ENCODE assay signal across 29 mouse cellular contexts in the genomic region with DNA sequence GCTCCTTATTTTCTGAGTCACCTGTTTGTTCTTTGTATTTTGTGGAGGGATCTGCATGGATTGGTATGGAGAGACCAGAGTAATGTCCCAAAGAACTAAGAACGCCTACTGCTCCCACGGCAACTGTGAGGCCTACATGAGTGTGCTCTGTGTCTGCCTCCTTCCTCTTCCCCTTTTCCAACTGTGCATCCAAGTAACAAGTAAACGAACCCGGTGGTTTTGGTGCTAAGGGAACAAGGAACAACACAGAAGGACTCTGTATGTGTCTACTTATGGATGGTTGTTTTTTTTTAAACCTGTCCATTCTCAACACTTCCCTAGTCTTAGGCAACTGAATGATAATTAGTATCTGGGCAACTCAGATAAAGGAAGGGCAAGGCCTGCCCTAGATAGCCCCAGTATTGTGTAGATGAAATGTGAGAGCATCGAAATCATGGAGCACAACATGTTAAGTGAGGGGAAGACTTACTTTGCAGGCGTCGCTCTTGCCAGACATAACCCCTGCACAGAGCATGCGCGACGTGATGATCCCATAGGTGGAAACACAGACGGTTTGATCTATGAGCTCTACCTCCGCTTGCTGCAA. TPM values are rescaled to one million over a fixed set of nuclear protein-coding genes. Genes with fewer than 3 reads are reported as not detected.
DNase-seq lines count a peak whose midpoint lies in the region; ATAC-seq and TF ChIP-seq lines count a peak whose summit lies in the region.
"Had no signal": no experiment of that assay in that cellular context is flagged by ENCODE, and none has a peak within 500 bp of the region (broad histone marks: within the 10 kb centered on the region; RNA-seq: fewer than 3 reads in every experiment).

No protein-coding gene starts in this region.

- WGBS in intestine, embryonic 15.5 days = 82% methylated on average over 12 of the region's 12 CpGs
- WGBS in intestine, postnatal 0 days = 63% methylated on average over 12 of the region's 12 CpGs
- 85% methylated on average over 12 of the region's 12 CpGs for WGBS in heart, adult 2 months

- 0 out of 2 replicates have a peak, but pooled peaks cover 2% of the 10 kb centered on the region for H3K4me1 ChIP-seq in intestine, embryonic 15.5 days (replicated peaks)
- H3K4me1 ChIP-seq in intestine, postnatal 0 days (replicated peaks; ENCODE audit: control insufficient read depth, insufficient read depth, low read length) = no peaks in the 10 kb centered on the region
- no peaks in the 10 kb centered on the region for H3K4me1 ChIP-seq in G1E (ENCODE audit: insufficient read depth, low read depth, low read length)
- H3K4me1 ChIP-seq in heart, adult 2 months (ENCODE audit: control insufficient read depth, insufficient read depth, low read length) = no peaks in the 10 kb centered on the region

- H3K27ac ChIP-seq in intestine, embryonic 15.5 days = peak overlapping the region; percentile 7; the same call in 1 of the 2 replicates
- H3K27ac ChIP-seq in intestine, postnatal 0 days (ENCODE audit: low read depth, low read length) = no peak overlapping the region
- H3K27ac ChIP-seq in heart, adult 2 months = no peak overlapping the region
- H3K27ac ChIP-seq: embryonic facial prominence, embryonic 13.5 days; forebrain, embryonic 12.5 days; heart, embryonic 15.5 days; hindbrain, embryonic 15.5 days; limb, embryonic 10.5 days; midbrain, embryonic 12.5 days had no signal

- intact Hi-C loops in heart, adult 2 months (cut with DNase I) = no loop called here

- no peak for DNase-seq in G1E (ENCODE audit: low spot score)
- no peak for DNase-seq in heart, adult 2 months
- DNase-seq in ovary, postnatal 36 days (ENCODE audit: low spot score) = no peak
- DNase-seq in kidney, postnatal 4 days = no peak
- DNase-seq: adrenal gland, postnatal 25 days; cerebellum, adult 18-20 months; cerebellum, postnatal 14 days; embryo, embryonic 11 days; gastrocnemius, postnatal 36 days; heart, postnatal 36 days; kidney, adult 11 months; layer of hippocampus, adult 9-11 months; right cerebral cortex, postnatal 14 days; spleen, adult 18-20 months had no signal

- no peak overlapping the region for H3K4me3 ChIP-seq in intestine, embryonic 15.5 days (replicated peaks)
- no peak overlapping the region for H3K4me3 ChIP-seq in intestine, postnatal 0 days (ENCODE audit: low read depth, low read length)
- no peak overlapping the region for H3K4me3 ChIP-seq in G1E (ENCODE audit: low read depth, low read length)
- no peak overlapping the region for H3K4me3 ChIP-seq in heart, adult 2 months
- H3K4me3 ChIP-seq: embryonic facial prominence, embryonic 13.5 days; erythroblast, embryonic 14.5 days; forebrain, embryonic 12.5 days; heart, embryonic 15.5 days; hindbrain, embryonic 15.5 days; limb, embryonic 10.5 days; midbrain, embryonic 12.5 days had no signal

- H3K36me3 ChIP-seq in intestine, embryonic 15.5 days = no peaks in the 10 kb centered on the region
- no peaks in the 10 kb centered on the region for H3K36me3 ChIP-seq in intestine, postnatal 0 days (ENCODE audit: control insufficient read depth, insufficient read depth)
- no peaks in the 10 kb centered on the region for H3K36me3 ChIP-seq in G1E (replicated peaks)
- no peaks in the 10 kb centered on the region for H3K36me3 ChIP-seq in heart, adult 2 months (ENCODE audit: control insufficient read depth, insufficient read depth, low read length)
- H3K36me3 ChIP-seq: embryonic facial prominence, embryonic 13.5 days; forebrain, embryonic 12.5 days; heart, embryonic 15.5 days; hindbrain, embryonic 15.5 days; limb, embryonic 10.5 days; midbrain, embryonic 12.5 days had no signal

- no peak for TF ChIP-seq CTCF in intestine, postnatal 0 days (IDR thresholded peaks at IDR 0.05; ENCODE audit: low read depth)
- no peak for TF ChIP-seq CTCF in G1E (IDR thresholded peaks at IDR 0.05; ENCODE audit: low read depth, low read length)
- TF ChIP-seq CTCF in heart, adult 2 months (IDR thresholded peaks at IDR 0.05) = no peak

- H3K79me2 ChIP-seq in heart, adult 2 months (replicated peaks; ENCODE audit: control insufficient read depth, insufficient read depth, low read length) = no peaks in the 10 kb centered on the region

- H3K27me3 ChIP-seq in intestine, embryonic 15.5 days (replicated peaks) = no peaks in the 10 kb centered on the region
- H3K27me3 ChIP-seq in intestine, postnatal 0 days (replicated peaks; ENCODE audit: control insufficient read depth, insufficient read depth, low read length) = no peaks in the 10 kb centered on the region
- peaks cover 7% of the 10 kb centered on the region; the same call in 1 of the 2 replicates for H3K27me3 ChIP-seq in G1E (ENCODE audit: insufficient read depth, low read length)
- peaks cover 3% of the 10 kb centered on the region for H3K27me3 ChIP-seq in heart, adult 2 months (ENCODE audit: control insufficient read depth, insufficient read depth, low read length)

- TF ChIP-seq POLR2A in heart, adult 2 months (IDR thresholded peaks at IDR 0.05; ENCODE audit: insufficient read depth, low read depth, low read length) = no peak

- no peak overlapping the region for H3K9ac ChIP-seq in intestine, embryonic 15.5 days
- no peak overlapping the region for H3K9ac ChIP-seq in intestine, postnatal 0 days (ENCODE audit: low read depth, low read length)
- H3K9ac ChIP-seq in heart, adult 2 months (ENCODE audit: low read depth, low read length) = no peak overlapping the region
- H3K9ac ChIP-seq: embryonic facial prominence, embryonic 13.5 days; forebrain, embryonic 12.5 days; heart, embryonic 15.5 days; hindbrain, embryonic 15.5 days; midbrain, embryonic 12.5 days had no signal

- no peak overlapping the region for H3K4me2 ChIP-seq in intestine, embryonic 15.5 days (replicated peaks)
- H3K4me2 ChIP-seq in intestine, postnatal 0 days (replicated peaks; ENCODE audit: low read depth) = no peak overlapping the region
- H3K4me2 ChIP-seq: embryonic facial prominence, embryonic 13.5 days; forebrain, embryonic 12.5 days; heart, embryonic 15.5 days; hindbrain, embryonic 15.5 days; midbrain, embryonic 12.5 days had no signal

- TF ChIP-seq EP300 in heart, adult 2 months (IDR thresholded peaks at IDR 0.05; ENCODE audit: insufficient read depth, low read depth, low read length) = no peak

- H3K9me3 ChIP-seq in intestine, embryonic 15.5 days = no peaks in the 10 kb centered on the region
- no peaks in the 10 kb centered on the region for H3K9me3 ChIP-seq in intestine, postnatal 0 days (ENCODE audit: control insufficient read depth)
- no peaks in the 10 kb centered on the region for H3K9me3 ChIP-seq in G1E (replicated peaks)
- H3K9me3 ChIP-seq: embryonic facial prominence, embryonic 13.5 days; forebrain, embryonic 12.5 days; heart, embryonic 15.5 days; hindbrain, embryonic 15.5 days; limb, embryonic 10.5 days; midbrain, embryonic 12.5 days had no signal

- no peak for ATAC-seq in intestine, embryonic 15.5 days
- ATAC-seq in intestine, postnatal 0 days = no peak
- peak; percentile 15; the same call in 1 of the 2 replicates for ATAC-seq in G1E (ENCODE audit: extremely low read depth, insufficient number of reproducible peaks, low FRiP score, poor library complexity, severe bottlenecking)
- peak; percentile 26 to 37 for ATAC-seq in hematopoietic stem cell, adult 5-6 weeks (replicated peaks in 1 of 2; ENCODE audit: insufficient read depth in 1 of 2, low FRiP score in 2 of 2, low TSS enrichment in 1 of 2, low read depth in 1 of 2, poor library complexity in 2 of 2, severe bottlenecking in 2 of 2)
- ATAC-seq in megakaryocyte, adult 5-6 weeks (ENCODE audit: poor library complexity, severe bottlenecking) = peak; percentile 53

RNA-seq across cellular contexts. Expression of a gene that starts 3.8 kb away (rescaled TPM):
- polyA plus RNA-seq in intestine, embryonic 15.5 days (2015; fragmentation: Nextera tagmentation; extraction: Ambion mirVana) = 3.9 and 4.2 TPM in 2 replicates
- polyA plus RNA-seq in intestine, postnatal 0 days (2015; fragmentation: Nextera tagmentation; extraction: Ambion mirVana) = 5.5 TPM in 2 replicates
- total RNA-seq in G1E (2014; fragmentation: Nextera tagmentation) (not detected in 2 replicates), G1E (2017) (0.12 and 0.16 TPM in 2 replicates)
- not detected in 2 replicates for polyA plus RNA-seq in G1E (2012)
- 3.9 and 8.8 TPM in 2 replicates for total RNA-seq in hematopoietic stem cell, adult 5-6 weeks (2017)
- total RNA-seq in megakaryocyte, adult 5-6 weeks (2015) = 0.71 and 0.98 TPM in 2 replicates
- 0.07 TPM in 1 of 2 replicates, not detected in the other for total RNA-seq in megakaryocyte, adult 5-6 weeks (2017)
- total RNA-seq in heart, adult 2 months (2021) = not detected
- polyA plus RNA-seq in heart, adult 2 months (2012; rRNA removed) = not detected in 2 replicates
- total RNA-seq: gastrocnemius, postnatal 36 days; heart, postnatal 36 days; monocyte, adult 5-6 weeks; neutrophil, adult 5-6 weeks had no signal
- polyA plus RNA-seq: erythroblast, embryonic 14.5 days; heart, embryonic 15.5 days; hindbrain, embryonic 15.5 days; limb, embryonic 10.5 days; liver, adult 2 months had no signal

RNA-seq across cellular contexts. Expression of a gene that starts 35.8 kb away (rescaled TPM):
- polyA plus RNA-seq in intestine, embryonic 15.5 days (2015; fragmentation: Nextera tagmentation; extraction: Ambion mirVana) = 0.24 and 0.25 TPM in 2 replicates
- polyA plus RNA-seq in intestine, postnatal 0 days (2015; fragmentation: Nextera tagmentation; extraction: Ambion mirVana) = 0.21 and 0.22 TPM in 2 replicates
- total RNA-seq in G1E (2014; fragmentation: Nextera tagmentation) (not detected in 2 replicates), G1E (2017) (1.8 and 2.1 TPM in 2 replicates)
- not detected in 2 replicates for polyA plus RNA-seq in G1E (2012)
- total RNA-seq in hematopoietic stem cell, adult 5-6 weeks (2017) = 0.25 and 1.3 TPM in 2 replicates
- not detected in 2 replicates for total RNA-seq in megakaryocyte, adult 5-6 weeks (2015)
- 0.04 and 0.11 TPM in 2 replicates for total RNA-seq in megakaryocyte, adult 5-6 weeks (2017)
- not detected for total RNA-seq in heart, adult 2 months (2021)
- 0.06 TPM in 1 of 2 replicates, not detected in the other for polyA plus RNA-seq in heart, adult 2 months (2012; rRNA removed)
- total RNA-seq: gastrocnemius, postnatal 36 days; heart, postnatal 36 days; monocyte, adult 5-6 weeks had no signal
- polyA plus RNA-seq: erythroblast, embryonic 14.5 days; heart, embryonic 15.5 days had no signal

RNA-seq across cellular contexts. Expression of a gene that starts 47.5 kb away (rescaled TPM):
- 0.10 and 0.14 TPM in 2 replicates for polyA plus RNA-seq in intestine, embryonic 15.5 days (2015; fragmentation: Nextera tagmentation; extraction: Ambion mirVana)
- 0.16 and 0.17 TPM in 2 replicates for polyA plus RNA-seq in intestine, postnatal 0 days (2015; fragmentation: Nextera tagmentation; extraction: Ambion mirVana)
- 0.53 TPM in 1 of 2 replicates, not detected in the other for total RNA-seq in G1E (2014; fragmentation: Nextera tagmentation)
- 0.49 and 0.52 TPM in 2 replicates for total RNA-seq in G1E (2017)
- polyA plus RNA-seq in G1E (2012) = not detected in 2 replicates
- total RNA-seq in hematopoietic stem cell, adult 5-6 weeks (2017) = 4.2 and 7.8 TPM in 2 replicates
- total RNA-seq in megakaryocyte, adult 5-6 weeks (2015) = not detected in 2 replicates
- total RNA-seq in megakaryocyte, adult 5-6 weeks (2017) = not detected in 2 replicates
- total RNA-seq in heart, adult 2 months (2021) = under 1 TPM in 1 of 2 experiments, not detected in 1; 0.20 TPM
- 0.12 TPM in 1 of 2 replicates, not detected in the other for polyA plus RNA-seq in heart, adult 2 months (2012; rRNA removed)
- total RNA-seq: adrenal gland, postnatal 25 days; left cerebral cortex, adult 8-10 months; monocyte, adult 5-6 weeks had no signal
- polyA plus RNA-seq: erythroblast, embryonic 14.5 days; forebrain, embryonic 12.5 days; hindbrain, embryonic 15.5 days; limb, embryonic 10.5 days had no signal

Comparison
In these comparisons a context has a peak if more than half of its experiments do, and no peak if none do; other contexts are left out.
1. ATAC-seq: peak in G1E (single experiment), hematopoietic stem cell, adult 5-6 weeks (2 of 2) and megakaryocyte, adult 5-6 weeks (single experiment); none in intestine, embryonic 15.5 days (single experiment) and intestine, postnatal 0 days (single experiment).